Mouse (Mus musculus) hindbrain, embryonic 12.5 days (tissue): ENCODE data around the gene Maml3. TPM values are rescaled to one million over a fixed set of nuclear protein-coding genes. Genes with fewer than 3 reads are reported as not detected.

Source experiments
- ATAC-seq: fragments of 200-750 bp; cut with Nextera tagmentation; 2 replicates; pipeline ENCODE4 v1.8.0; 2017; ENCODE audit warnings: moderate TSS enrichment; ENCODE audit not compliant: low FRiP score
- H3K27ac ChIP-seq: fragments of 300-500 bp; sonication (generic); 2 replicates; pipeline ENCODE4 v1.5.1; 2016; ENCODE audit warnings: mild to moderate bottlenecking
- H3K27me3 ChIP-seq: fragments of 300-500 bp; sonication (generic); 2 replicates; pipeline ENCODE4 v1.6.1; 2016; ENCODE audit warnings: mild to moderate bottlenecking
- H3K36me3 ChIP-seq: fragments of 300-500 bp; sonication (generic); 2 replicates; pipeline ENCODE4 v1.6.1; 2016; ENCODE audit warnings: mild to moderate bottlenecking
- H3K4me1 ChIP-seq: fragments of 300-500 bp; sonication (generic); 2 replicates; pipeline ENCODE4 v1.6.1; 2016
- H3K4me2 ChIP-seq: fragments of 300-500 bp; sonication (generic); replicated peaks from 2 replicates; pipeline ENCODE4 v1.6.1; 2016; ENCODE audit warnings: mild to moderate bottlenecking
- H3K4me3 ChIP-seq: fragments of 300-500 bp; sonication (generic); 2 replicates; pipeline ENCODE4 v1.5.1; 2016; ENCODE audit warnings: mild to moderate bottlenecking
- H3K9ac ChIP-seq: fragments of 300-500 bp; sonication (generic); 2 replicates; pipeline ENCODE4 v1.6.1; 2016; ENCODE audit warnings: mild to moderate bottlenecking, moderate library complexity
- H3K9me3 ChIP-seq: fragments of 300-500 bp; sonication (generic); replicated peaks from 2 replicates; pipeline ENCODE4 v1.6.1; 2016; ENCODE audit warnings: mild to moderate bottlenecking
- WGBS: fragments of 180-500 bp; shearing (Covaris S2); methylation state at CpG from one replicate; pipeline ENCODE4 v1.1.7; 2016; 5-methylcytosine and 5-hydroxymethylcytosine counted together
- polyA plus RNA-seq: library from polyadenylated mRNA; unstranded; fragments of >200 nt; fragmentation: Nextera tagmentation; extraction: Ambion mirVana; gene quantifications from 2 replicates; pipeline ENCODE4 v1.2.1, GENCODE M21; 2016

Maml3 gene
- polyA plus RNA-seq, 1 experiment from 2014 or later: 8.3 TPM

DNA sequence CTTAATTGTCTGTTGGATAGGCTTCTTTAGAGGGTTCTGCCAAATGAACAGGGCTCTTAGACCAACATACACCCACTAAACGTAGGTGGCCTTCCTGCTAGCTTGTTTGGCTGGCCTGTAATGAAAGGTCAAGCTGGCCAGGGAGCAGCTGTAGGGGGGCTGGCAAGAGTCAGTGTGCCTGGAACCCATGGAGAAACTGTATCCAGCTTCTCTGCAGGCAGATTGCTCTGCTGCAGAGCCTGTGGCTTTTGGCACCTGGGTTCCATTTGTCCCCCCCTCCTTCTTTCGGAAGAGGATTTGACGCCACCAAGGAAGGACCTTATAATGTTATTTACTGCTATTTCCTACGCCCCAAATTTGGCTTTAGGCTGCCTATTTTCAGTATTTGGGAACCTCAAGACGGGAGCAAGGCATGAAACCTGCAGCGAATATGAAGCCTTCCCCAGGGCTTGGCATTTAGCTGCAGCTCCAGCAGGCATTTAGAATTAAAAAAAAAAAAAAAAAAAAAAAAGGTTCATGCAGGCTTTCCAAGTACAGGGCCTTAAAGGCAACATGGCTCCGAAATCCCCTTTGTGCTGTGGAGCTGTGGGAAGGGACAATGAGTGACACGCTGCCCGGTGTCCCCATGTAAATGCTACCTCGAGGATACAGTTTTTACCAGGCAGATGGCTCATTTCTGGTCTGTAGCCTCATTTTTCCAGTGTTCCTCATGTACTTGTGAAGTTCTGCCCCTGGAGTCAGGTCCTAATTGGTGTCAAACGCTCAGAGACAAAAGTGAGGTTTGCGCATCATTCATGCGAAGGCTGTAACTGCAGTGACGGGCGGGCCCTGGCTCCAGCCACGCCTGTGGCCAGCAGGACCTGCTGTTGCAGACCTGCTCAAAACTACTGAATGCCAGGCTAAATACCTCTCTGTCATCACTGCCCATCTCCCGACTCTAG is 356.2 kb downstream of the Maml3 start:
- no peak overlapping the region for H3K4me2 ChIP-seq
- no peak overlapping the region for H3K9ac ChIP-seq
- H3K4me1 ChIP-seq: peaks cover 36% of the 10 kb centered on the region
- H3K4me3 ChIP-seq: no peak overlapping the region
- peak; percentile 26 for ATAC-seq
- H3K9me3 ChIP-seq: no peaks in the 10 kb centered on the region
- no peaks in the 10 kb centered on the region for H3K27me3 ChIP-seq
- no peaks in the 10 kb centered on the region for H3K36me3 ChIP-seq
- peak overlapping the region; percentile 92 for H3K27ac ChIP-seq
- 58% methylated on average over 17 of the region's 17 CpGs for WGBS

GRCm38 (mm10) chr3:51746816-51747215 is 358.1 kb downstream of the Maml3 start:
- Histone ChIP-seq H3K36me3 (no peaks in the 10 kb centered on the region), H3K27ac (no peak overlapping the region), H3K4me1 (peaks cover 35% of the 10 kb centered on the region), H3K9me3 (no peaks in the 10 kb centered on the region), H3K9ac (no peak overlapping the region), H3K27me3 (no peaks in the 10 kb centered on the region), H3K4me3 (no peak overlapping the region), H3K4me2 (no peak overlapping the region)
- ATAC-seq: no peak
- WGBS: 69% methylated on average over 8 of the region's 8 CpGs

- 80% methylated on average over 8 of the region's 8 CpGs for WGBS
- no peak for ATAC-seq
Measured at GRCm38 (mm10) chr3:51745162-51745561, 359.7 kb downstream of the Maml3 start.

DNA sequence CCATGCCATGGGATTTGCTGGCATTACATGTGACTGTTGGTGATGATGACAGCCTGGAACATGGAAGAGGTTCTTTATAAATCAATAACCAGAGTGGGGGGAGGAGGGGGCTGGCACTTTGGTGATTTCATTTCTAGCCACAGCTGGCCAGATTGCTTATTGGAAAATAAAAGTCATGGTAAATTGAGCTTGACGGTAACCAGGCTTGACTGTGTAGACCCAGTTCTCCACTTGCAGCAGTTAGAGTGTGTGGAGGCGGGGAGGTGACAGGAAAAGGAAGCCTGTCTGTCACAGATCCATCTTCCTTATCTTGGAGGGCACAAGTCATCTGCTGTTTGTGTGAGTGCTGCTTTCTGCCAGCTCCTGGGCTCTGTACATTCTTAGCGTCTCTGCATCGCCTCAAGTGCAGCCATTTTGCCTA is 360.5 kb downstream of the Maml3 start:
- Histone ChIP-seq H3K27me3 (no peaks in the 10 kb centered on the region), H3K4me1 (peaks cover 29% of the 10 kb centered on the region), H3K4me3 (no peak overlapping the region), H3K9ac (no peak overlapping the region), H3K9me3 (no peaks in the 10 kb centered on the region), H3K27ac (no peak overlapping the region), H3K36me3 (no peaks in the 10 kb centered on the region), H3K4me2 (no peak overlapping the region)
- WGBS: 68% methylated on average over 4 of the region's 4 CpGs
- ATAC-seq: no peak

More at GRCm38 (mm10) chr3:51745162-51745561, 359.7 kb downstream of the Maml3 start:
- Histone ChIP-seq H3K27me3 (no peaks in the 10 kb centered on the region), H3K4me1 (peaks cover 31% of the 10 kb centered on the region), H3K4me3 (no peak overlapping the region), H3K27ac (no peak overlapping the region), H3K36me3 (no peaks in the 10 kb centered on the region), H3K9ac (no peak overlapping the region), H3K9me3 (no peaks in the 10 kb centered on the region), H3K4me2 (no peak overlapping the region)

DNA sequence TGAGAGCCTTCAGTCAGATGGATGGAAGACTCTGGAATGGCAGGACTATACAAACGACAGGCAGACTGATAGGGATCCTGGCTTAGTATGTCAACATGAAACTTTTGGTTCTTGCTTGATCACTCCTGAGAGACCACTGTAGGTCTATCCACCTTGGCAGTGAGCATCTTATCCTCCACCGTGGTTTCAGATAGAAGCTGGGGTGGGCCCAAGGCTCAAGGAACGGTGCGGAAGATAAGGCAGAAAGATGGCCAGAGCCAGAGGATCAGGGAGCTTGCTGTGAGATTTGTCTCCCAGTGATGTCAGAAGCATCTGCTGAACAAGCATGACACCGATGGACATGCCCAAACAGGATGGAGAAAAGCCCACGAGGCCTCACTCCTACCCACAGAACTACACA is 362.5 kb downstream of the Maml3 start:
- no peak for ATAC-seq
- no peaks in the 10 kb centered on the region for H3K9me3 ChIP-seq

GRCm38 (mm10) chr3:51741824-51742223 is 363.1 kb downstream of the Maml3 start:
- WGBS: 79% methylated on average over 10 of the region's 10 CpGs

More for the DNA sequence above, 362.5 kb downstream of the Maml3 start:
- Histone ChIP-seq H3K27me3 (no peaks in the 10 kb centered on the region), H3K4me1 (peaks cover 34% of the 10 kb centered on the region), H3K27ac (no peak overlapping the region), H3K4me2 (no peak overlapping the region), H3K36me3 (no peaks in the 10 kb centered on the region), H3K4me3 (no peak overlapping the region), H3K9ac (no peak overlapping the region)
- WGBS: 91% methylated on average over 6 of the region's 6 CpGs

GRCm38 (mm10) chr3:51739835-51740112 is 365.1 kb downstream of the Maml3 start:
- Histone ChIP-seq H3K9ac (no peak overlapping the region), H3K36me3 (no peaks in the 10 kb centered on the region), H3K4me3 (no peak overlapping the region), H3K4me2 (no peak overlapping the region), H3K27me3 (no peaks in the 10 kb centered on the region), H3K4me1 (peaks cover 34% of the 10 kb centered on the region), H3K27ac (peak overlapping the region; percentile 82), H3K9me3 (no peaks in the 10 kb centered on the region)
- ATAC-seq: no peak

More at GRCm38 (mm10) chr3:51741824-51742223, 363.1 kb downstream of the Maml3 start:
- no peaks in the 10 kb centered on the region for H3K9me3 ChIP-seq
- H3K9ac ChIP-seq: 0 out of 2 replicates have a peak overlapping the region, but pooled peaks have one; percentile 0
- no peaks in the 10 kb centered on the region for H3K36me3 ChIP-seq
- H3K27ac ChIP-seq: 0 out of 2 replicates have a peak overlapping the region, but pooled peaks have one; percentile 18
- no peak for ATAC-seq
- no peak overlapping the region for H3K4me3 ChIP-seq
- H3K27me3 ChIP-seq: no peaks in the 10 kb centered on the region
- H3K4me1 ChIP-seq: peaks cover 34% of the 10 kb centered on the region
- H3K4me2 ChIP-seq: no peak overlapping the region

DNA sequence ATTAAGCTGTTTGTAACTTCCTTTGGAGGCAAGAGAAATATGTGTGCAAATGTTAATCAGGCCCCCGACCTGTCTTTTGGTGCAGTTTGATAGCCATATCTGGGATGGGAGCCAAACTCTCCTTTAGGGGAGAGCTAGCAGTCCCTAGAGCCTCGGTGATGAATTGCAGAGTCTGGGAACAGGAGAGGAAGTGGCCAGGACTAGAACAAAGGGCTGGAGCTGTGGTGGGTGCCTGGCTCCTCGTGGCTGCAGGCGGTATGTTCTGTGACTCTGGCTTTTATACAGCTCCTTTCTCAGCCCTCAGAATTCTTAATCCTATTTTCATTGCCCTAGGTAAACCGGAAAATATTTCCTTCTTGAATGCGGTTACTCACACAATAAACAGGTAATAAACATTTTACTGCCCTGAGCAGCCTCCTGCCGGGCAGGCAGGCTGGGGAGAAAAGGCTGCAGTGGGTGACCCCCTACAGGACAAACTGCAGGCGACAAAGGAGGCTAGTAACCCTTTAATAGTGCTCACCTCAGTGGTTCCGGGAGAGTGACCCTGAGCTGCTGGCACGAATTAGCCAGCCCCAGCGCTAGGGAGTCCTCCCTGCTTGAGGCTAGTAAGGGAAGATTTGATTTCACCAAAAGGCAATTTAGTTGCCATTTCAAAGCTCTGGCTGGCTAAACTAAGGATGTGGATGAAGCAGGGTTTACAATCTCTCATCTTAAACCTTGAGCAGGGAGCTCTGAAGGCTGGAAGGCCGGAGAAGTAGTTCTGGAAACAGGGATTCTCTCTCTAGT is 365.6 kb downstream of the Maml3 start:
- Histone ChIP-seq H3K4me3 (no peak overlapping the region), H3K9me3 (no peaks in the 10 kb centered on the region), H3K4me1 (peaks cover 34% of the 10 kb centered on the region), H3K9ac (no peak overlapping the region), H3K36me3 (no peaks in the 10 kb centered on the region), H3K4me2 (no peak overlapping the region), H3K27ac (peak overlapping the region; percentile 82), H3K27me3 (no peaks in the 10 kb centered on the region)
- peak; percentile 88 for ATAC-seq
- WGBS: 7% methylated on average over 12 of the region's 12 CpGs

DNA sequence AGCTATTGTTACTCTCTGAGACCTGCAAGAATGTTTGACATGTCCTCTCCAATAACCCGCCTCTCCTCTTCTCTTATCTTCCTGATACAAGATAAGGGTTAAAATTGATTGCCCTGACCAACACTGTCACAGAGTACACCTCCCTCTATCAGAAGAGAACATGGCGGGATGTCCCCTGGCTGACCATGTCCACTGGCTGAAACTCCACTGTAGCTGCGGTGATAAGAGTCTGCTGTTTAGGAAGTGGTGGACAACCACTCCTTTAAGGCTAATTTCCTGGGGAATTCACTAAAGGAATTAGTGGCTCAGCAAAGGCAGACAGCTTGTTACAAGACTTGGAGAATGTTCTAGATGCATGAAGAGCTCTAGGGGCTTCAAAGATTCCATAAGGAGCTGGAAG is 371.2 kb downstream of the Maml3 start:
- Histone ChIP-seq H3K9ac (no peak overlapping the region), H3K4me2 (no peak overlapping the region), H3K9me3 (no peaks in the 10 kb centered on the region), H3K27me3 (no peaks in the 10 kb centered on the region), H3K4me1 (peaks cover 36% of the 10 kb centered on the region), H3K27ac (no peak overlapping the region), H3K4me3 (no peak overlapping the region), H3K36me3 (no peaks in the 10 kb centered on the region)
- ATAC-seq: no peak
- WGBS: 88% methylated on average over 3 of the region's 3 CpGs

DNA sequence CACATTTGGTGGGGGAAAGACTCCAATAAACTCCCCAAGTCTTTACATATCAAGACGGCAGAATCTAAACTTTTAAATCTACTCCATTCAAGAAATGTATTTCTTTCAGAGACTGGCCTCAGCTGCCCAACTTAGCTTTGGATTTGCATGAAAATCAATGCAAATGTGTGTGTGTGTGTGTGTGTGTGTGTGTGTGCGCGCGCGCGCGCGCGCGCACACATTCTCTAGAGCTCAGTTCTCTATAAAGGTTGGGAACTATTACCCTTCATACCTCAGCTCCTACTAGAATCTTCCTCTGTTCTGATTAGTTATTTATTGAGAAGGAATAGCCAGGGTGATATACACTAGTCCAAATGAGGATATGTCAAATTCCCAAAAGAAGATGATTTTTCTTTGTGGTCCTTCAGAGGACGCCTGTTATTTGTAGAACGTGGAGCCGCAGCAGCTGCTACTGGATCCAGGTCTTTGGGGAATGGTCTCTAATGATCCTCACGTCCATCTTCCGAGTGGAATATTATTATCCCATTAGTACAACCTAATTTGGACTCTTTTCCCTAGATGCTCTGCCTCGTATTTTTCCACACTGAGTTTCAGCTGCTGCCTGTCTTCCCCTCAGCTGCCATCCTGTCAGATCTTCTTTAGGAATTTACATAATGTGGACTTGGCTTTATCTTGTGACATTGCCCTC is 372.8 kb downstream of the Maml3 start:
- H3K4me2 ChIP-seq: no peak overlapping the region
- H3K4me3 ChIP-seq: no peak overlapping the region
- ATAC-seq: peak; percentile 69
- no peaks in the 10 kb centered on the region for H3K27me3 ChIP-seq
- H3K27ac ChIP-seq: peak overlapping the region; percentile 78
- H3K36me3 ChIP-seq: no peaks in the 10 kb centered on the region
- H3K9me3 ChIP-seq: no peaks in the 10 kb centered on the region
- H3K9ac ChIP-seq: no peak overlapping the region
- H3K4me1 ChIP-seq: peaks cover 36% of the 10 kb centered on the region
- 65% methylated on average over 16 of the region's 16 CpGs for WGBS

GRCm38 (mm10) chr3:51730662-51731061 is 374.2 kb downstream of the Maml3 start:
- no peaks in the 10 kb centered on the region for H3K36me3 ChIP-seq
- no peak overlapping the region for H3K4me2 ChIP-seq
- no peaks in the 10 kb centered on the region for H3K9me3 ChIP-seq
- H3K27ac ChIP-seq: no peak overlapping the region
- H3K27me3 ChIP-seq: no peaks in the 10 kb centered on the region
- H3K4me3 ChIP-seq: no peak overlapping the region
- 88% methylated on average over 7 of the region's 7 CpGs for WGBS
- H3K9ac ChIP-seq: no peak overlapping the region
- H3K4me1 ChIP-seq: peaks cover 40% of the 10 kb centered on the region
- no peak for ATAC-seq
